Mouse (Mus musculus): Measurements from ENCODE around the gene Sirt6.
"Not testable (repeated sequence)": the region's sequence is repeated elsewhere in the genome, so short reads cannot be mapped to it uniquely, and the experiment has no call there.

The Sirt6 gene

DNA sequence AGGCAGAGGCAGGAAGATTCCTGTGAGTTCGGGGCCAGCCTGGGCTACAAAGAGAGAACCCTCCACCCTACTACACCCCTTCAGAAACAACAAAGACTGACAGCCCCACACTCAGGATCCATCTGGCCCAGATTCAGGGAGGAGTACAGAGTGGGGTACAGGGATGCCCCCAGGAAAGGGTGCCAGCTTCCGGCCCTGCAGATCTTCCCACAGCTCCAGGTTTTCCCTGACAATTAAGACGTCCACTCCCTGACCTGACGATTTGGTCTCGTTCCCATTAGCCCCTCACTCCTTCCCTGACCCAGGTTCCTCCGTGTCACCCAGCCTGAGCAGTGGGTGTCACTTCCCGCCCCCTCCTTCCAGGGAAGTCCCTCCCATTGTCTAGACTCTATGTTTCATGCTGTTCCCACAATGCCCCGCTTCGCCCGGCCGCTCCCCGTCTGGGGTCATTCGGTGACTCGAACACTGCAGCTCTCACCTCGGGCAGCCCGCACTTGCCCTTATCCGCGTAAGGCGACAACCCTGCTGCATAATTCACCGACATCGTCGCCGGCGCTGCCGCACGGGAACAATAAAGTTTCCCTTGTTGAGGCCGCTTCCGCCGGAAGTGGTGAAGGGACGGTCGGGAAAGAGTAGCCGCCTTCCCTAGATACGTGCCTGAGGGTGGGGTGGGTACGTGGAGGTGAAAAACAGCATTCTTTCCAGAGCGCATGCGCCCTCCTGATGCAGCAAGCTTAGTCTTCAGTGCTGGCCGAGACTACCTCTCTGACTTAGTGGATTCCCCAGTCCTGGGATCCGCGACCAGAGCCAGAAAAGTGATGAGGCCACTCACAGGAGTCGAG, at the start of gene Sirt6:
TSS of gene Sirt6 (minus strand) at position 804 of the 842 bp plus-strand sequence.
- DNase-seq (ENCODE audit: extremely low spot score, low read depth, low spot score) = peak; percentile 81

GRCm38 (mm10) chr10:81656174-81656573, 28.6 kb upstream of the Sirt6 start:
- DNase-seq (ENCODE audit: extremely low spot score, low read depth, low spot score) = no peak

- DNase-seq (ENCODE audit: extremely low spot score, low read depth, low spot score) = no peak
Observed at GRCm38 (mm10) chr10:81655178-81655577, 27.6 kb upstream of the Sirt6 start.

DNA sequence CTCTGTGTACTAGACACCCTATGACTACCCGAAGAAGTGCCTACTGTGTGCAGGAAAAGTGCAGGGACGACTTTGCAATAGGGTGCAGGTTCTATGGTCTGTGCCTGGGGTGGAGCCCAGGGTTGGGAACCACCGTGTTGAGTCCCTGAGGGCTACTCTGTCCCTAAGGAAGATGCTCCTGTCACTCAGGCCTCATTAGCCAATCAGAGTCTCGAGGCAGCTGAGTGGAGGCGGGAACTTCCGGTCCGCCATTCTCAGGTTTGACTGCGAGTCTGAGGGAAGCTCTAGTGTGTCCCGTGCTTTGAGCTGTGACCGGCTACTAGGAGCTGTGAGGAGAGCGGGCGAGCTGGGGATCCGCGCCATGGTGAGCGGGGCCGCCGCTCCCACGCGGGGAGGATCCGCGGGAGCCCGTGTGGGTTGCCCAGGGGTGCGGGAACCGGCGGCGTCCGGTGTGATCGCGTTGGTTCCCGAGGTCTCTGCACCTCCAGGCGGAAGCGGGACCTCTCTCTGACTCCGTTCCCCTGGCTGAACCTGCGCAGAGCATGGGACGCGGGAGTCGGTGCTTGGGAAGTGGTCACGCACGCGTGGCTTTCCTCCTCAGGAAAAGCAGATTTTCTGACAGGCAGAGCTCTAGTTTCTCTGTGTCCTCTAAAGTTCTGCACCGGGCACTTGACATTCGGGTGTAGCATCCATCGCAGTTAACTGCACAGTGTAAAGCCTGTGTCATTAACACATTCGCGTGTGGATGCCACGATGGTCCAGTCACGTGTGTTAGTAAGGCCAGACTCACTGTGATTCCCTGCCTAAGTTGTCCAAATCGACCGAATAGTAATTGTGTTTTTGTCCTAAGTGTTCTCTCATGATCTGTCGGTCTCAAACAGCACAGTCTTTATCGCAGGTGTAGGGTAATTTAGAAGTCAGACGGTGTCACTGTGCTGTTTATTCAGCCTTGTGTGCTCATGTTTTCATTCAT, 21.5 kb upstream of the Sirt6 start, which contains the start of gene Gm10778:
TSS of gene Gm10778 (plus strand) at position 257 of the 973 bp plus-strand sequence.
- peak; percentile 80 for DNase-seq (ENCODE audit: extremely low spot score, low read depth, low spot score)

DNA sequence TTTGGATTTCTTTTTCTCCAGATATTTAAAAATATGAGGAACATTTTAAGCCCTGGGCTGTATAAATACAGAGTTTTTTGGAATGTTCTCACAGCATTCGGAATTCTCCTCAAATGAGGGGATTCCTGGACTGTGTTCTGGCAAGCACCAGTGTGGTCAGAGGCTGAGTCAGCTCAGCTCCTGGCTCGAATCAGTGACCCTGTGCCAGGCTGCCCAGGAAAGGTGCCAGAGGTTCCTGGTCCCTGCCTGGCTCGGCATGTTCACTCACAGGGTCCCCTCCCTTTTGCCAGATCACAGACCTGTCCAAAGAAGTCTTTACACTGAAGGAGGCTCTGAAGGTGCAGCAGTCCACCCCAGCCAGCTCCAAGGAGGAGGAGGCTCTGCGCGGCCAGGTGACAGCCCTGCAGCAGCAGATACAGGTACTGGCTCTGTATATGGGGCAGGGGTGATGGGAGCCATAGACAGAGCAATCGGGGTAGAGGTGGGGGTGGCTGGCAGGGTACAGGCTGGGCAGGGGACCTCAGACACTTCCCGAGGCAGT, 18.5 kb upstream of the Sirt6 start:
- DNase-seq (ENCODE audit: extremely low spot score, low read depth, low spot score) = no peak

DNA sequence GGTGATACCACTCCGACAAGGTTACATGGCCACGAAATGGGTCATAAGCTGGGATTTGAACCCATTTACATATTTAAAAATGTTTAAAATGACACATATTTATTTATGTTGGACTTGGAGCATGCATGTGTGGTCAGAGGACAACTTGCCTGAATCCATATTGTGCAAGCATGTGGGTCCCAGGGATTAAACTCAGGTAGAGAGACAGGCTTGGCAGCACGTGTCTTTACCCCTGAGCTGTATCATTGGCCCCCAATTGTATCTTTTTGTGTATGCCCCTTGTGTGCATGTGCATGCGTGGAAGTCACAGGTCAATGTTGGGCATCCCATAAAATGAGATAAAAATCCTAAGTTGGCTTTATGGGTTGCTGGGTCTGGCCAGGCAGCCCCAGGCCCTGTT, 17.8 kb upstream of the Sirt6 start:
- no peak for DNase-seq (ENCODE audit: extremely low spot score, low read depth, low spot score)

- DNase-seq (ENCODE audit: extremely low spot score, low read depth, low spot score) = no peak
Observed at GRCm38 (mm10) chr10:81644716-81645115, 17.1 kb upstream of the Sirt6 start.

GRCm38 (mm10) chr10:81644162-81644561, 16.6 kb upstream of the Sirt6 start:
- DNase-seq (ENCODE audit: extremely low spot score, low read depth, low spot score) = no peak

DNA sequence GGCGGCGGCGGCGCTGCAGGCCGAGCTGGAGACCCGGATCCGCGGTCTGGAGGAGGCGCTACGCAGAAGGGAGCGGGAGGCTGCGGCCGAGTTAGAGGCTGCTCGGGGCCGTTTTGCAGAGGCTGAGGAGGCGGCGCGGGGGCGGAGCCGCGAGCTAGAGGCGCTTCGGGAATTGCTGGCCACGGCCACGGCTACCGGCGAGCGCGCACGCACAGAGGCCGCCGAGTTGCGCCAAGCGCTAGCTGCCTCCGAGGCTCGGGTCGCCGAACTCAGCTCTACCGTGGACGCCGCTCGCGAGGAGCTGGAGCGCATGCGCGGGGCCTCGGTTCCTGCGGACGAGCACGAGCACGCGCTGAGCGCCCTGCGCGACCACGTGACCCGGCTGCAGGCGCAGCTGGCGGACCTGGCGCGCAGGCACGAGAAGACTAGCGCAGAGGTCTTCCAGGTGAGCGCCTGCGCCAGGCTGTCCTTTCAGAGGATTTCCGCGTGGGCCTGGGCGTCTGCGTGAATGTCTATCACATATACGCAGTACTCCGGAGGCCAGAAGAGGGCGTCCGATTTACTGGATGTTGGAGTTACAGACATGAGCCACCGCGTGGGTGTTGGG, 16.0 kb upstream of the Sirt6 start:
- peak; percentile 85 for DNase-seq (ENCODE audit: extremely low spot score, low read depth, low spot score)

DNA sequence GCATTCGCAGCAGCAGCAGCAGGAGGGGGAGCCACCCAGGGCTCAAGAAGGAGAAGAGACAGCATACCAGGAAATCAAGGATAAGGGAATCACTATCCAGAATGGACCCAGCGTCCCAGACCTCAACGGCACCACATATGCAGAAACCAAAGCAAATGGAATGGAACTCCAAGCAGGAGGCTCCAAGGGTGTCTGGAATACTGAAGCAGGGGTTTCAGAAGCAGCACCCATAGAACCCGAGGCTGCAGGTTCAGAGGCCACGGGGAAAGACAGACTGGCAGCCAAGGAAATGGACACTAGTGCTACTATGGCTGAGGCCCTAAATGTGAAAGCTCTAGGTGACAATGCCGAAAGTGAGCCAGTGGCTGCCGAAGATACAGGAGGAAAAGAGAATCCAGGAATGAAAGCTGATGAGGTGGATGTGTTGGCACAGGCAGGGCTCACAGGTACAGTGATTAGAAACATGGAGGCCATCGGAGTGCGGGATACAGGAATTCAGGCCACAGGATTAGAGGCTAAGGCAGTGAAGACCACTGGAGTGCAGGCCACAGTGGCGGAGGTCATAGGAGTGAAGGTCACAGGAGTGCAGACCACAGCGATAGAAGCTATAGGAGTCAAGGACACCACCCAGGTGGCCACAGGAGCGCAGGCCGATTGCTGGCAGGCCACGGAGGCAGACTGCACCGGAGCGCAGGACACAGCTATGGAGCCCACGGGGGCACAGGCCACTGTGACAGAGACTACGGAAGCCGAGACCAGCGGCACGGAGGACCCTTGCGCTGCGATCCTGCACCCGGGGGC, 15.3 kb upstream of the Sirt6 start:
- DNase-seq (ENCODE audit: extremely low spot score, low read depth, low spot score) = no peak

GRCm38 (mm10) chr10:81641978-81642647, 14.5 kb upstream of the Sirt6 start:
- no peak for DNase-seq (ENCODE audit: extremely low spot score, low read depth, low spot score)

GRCm38 (mm10) chr10:81641566-81641965, 14.0 kb upstream of the Sirt6 start:
- no peak for DNase-seq (ENCODE audit: extremely low spot score, low read depth, low spot score)

- not testable (repeated sequence) for DNase-seq (ENCODE audit: extremely low spot score, low read depth, low spot score)
Observed at GRCm38 (mm10) chr10:81640825-81641224, 13.2 kb upstream of the Sirt6 start.

DNA sequence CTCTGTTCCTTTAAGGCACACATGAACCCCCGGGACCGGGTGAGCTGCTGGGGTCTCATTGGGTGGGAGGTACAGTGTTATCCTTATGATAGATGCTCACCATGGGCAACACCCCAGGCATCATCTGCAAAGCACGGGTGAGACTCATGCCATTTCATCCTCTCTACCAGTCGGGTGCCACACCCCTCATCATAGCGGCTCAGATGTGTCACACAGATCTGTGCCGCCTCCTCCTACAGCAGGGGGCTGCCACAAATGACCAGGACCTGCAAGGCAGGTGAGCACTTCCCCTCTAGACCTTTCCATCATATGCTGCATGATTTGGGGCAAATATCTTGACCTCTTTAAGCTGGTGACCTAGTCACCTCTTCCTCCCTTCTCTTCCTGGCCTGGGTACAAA, 10.5 kb upstream of the Sirt6 start:
- DNase-seq (ENCODE audit: extremely low spot score, low read depth, low spot score) = no peak

GRCm38 (mm10) chr10:81636338-81636737, 8.7 kb upstream of the Sirt6 start:
- DNase-seq (ENCODE audit: extremely low spot score, low read depth, low spot score) = no peak

DNA sequence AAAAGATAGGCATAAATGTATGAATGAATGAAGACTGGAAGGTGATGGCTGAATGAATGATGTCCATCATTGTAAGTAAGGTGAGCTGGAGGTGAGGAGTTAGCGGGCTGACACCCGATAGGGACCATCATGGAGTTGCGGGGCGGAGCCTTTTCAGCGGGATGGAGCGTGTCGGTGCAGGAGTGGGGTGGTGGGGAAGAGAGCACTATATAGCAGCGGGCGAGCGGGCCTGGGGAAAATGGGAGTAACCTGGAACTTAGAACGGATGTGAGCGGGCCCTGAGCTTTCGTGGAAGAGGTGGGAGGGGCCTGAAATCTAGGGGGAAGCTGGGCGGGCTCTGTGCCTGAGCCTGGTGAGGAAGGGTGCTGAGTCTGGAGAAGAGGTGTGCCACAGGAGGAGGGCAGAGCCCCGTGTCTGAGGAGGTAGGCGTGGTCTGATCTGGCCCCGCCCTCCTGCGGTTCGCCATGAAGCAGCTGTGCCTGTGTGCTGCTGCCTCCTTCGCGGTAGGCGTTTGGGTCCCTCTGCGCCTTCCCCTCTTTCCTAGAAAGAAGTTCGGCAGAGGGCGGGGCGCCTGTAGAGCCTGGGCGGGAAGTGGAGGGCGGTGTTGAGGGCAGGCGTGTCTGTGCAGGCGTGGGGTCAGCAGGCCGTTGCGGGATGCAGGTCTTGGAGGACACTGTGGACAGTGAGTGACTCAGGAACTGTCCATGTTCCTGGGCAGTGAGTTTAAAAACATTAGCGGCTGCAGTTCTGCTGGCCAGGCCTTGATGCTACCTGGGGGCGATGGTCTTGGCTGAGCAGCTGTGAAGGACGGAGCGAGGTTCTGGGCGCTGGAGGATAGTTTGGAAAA, 5.9 kb upstream of the Sirt6 start:
- peak; percentile 58 for DNase-seq (ENCODE audit: extremely low spot score, low read depth, low spot score)

- no peak for DNase-seq (ENCODE audit: extremely low spot score, low read depth, low spot score)
Observed at GRCm38 (mm10) chr10:81628390-81628789, 793 bp upstream of the Sirt6 start, which contains the start of gene Ankrd24. TSS of gene Ankrd24 (plus strand) at chr10:81628540.

DNA sequence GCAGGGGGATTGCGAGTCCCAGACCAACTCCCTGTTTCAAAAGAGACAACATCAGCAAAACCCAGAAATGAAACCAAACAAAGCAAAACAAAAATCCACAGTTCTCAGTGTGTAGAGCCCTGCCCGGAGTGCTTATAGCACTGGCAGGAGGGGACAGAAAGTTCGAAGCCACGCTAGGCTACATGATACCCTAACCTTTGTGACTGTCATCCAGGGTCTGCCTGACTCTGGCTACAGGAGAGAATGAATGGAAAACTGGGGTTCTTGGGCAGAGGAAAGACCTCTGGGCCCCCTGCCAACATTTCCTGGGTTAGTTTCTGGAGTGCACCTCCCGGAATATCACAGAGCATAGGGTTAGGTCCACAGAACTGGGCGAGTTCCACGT, 231 bp upstream of the Sirt6 start:
- no peak for DNase-seq (ENCODE audit: extremely low spot score, low read depth, low spot score)
